Mouse (Mus musculus): ENCODE measurements around the gene Adgra3. TPM values are rescaled to one million over a fixed set of nuclear protein-coding genes. Genes with fewer than 3 reads are reported as not detected.

Gene Adgra3
- polyA plus RNA-seq, 1 experiment from 2014 or later: 1.7 TPM

- H3K4me1 ChIP-seq (ENCODE audit: control insufficient read depth, low read depth, low read length): peaks cover 7% of the 10 kb centered on the region
These were observed 32.7 kb downstream of the Adgra3 start for GRCm38 (mm10) chr5:50026148-50026547.

GRCm38 (mm10) chr5:50024097-50024496 is 34.7 kb downstream of the Adgra3 start:
- Histone ChIP-seq H3K9me3 (replicated peaks; ENCODE audit: control insufficient read depth, low read length) (no peaks in the 10 kb centered on the region), H3K4me2 (ENCODE audit: low read depth, low read length) (no peak overlapping the region), H3K4me1 (ENCODE audit: control insufficient read depth, low read depth, low read length) (peaks cover 7% of the 10 kb centered on the region), H3K36me3 (ENCODE audit: control insufficient read depth, insufficient read depth) (no peaks in the 10 kb centered on the region), H3K27ac (ENCODE audit: low read length) (no peak overlapping the region), H3K27me3 (ENCODE audit: control insufficient read depth, insufficient read depth, low read depth, low read length) (no peaks in the 10 kb centered on the region), H3K9ac (ENCODE audit: low read depth, low read length) (no peak overlapping the region), H3K4me3 (ENCODE audit: low read depth, low read length) (no peak overlapping the region)
- peak; percentile 75 for ATAC-seq (ENCODE audit: low read depth)
- WGBS (ENCODE audit: insufficient replicate concordance): 26% methylated on average over 6 of the region's 6 CpGs

More at GRCm38 (mm10) chr5:50026148-50026547, 32.7 kb downstream of the Adgra3 start:
- Histone ChIP-seq H3K27me3 (ENCODE audit: control insufficient read depth, insufficient read depth, low read depth, low read length) (no peaks in the 10 kb centered on the region), H3K36me3 (ENCODE audit: control insufficient read depth, insufficient read depth) (no peaks in the 10 kb centered on the region), H3K27ac (ENCODE audit: low read length) (no peak overlapping the region), H3K9me3 (replicated peaks; ENCODE audit: control insufficient read depth, low read length) (no peaks in the 10 kb centered on the region), H3K4me2 (ENCODE audit: low read depth, low read length) (no peak overlapping the region), H3K4me3 (ENCODE audit: low read depth, low read length) (no peak overlapping the region), H3K9ac (ENCODE audit: low read depth, low read length) (no peak overlapping the region)
- 29% methylated on average over 3 of the region's 3 CpGs for WGBS (ENCODE audit: insufficient replicate concordance)
- ATAC-seq (ENCODE audit: low read depth): no peak

- H3K36me3 ChIP-seq (ENCODE audit: control insufficient read depth, insufficient read depth): no peaks in the 10 kb centered on the region
- no peak overlapping the region for H3K4me3 ChIP-seq (ENCODE audit: low read depth, low read length)
- H3K4me1 ChIP-seq (ENCODE audit: control insufficient read depth, low read depth, low read length): peaks cover 4% of the 10 kb centered on the region; the same call in 1 of the 2 replicates
- no peak overlapping the region for H3K4me2 ChIP-seq (ENCODE audit: low read depth, low read length)
- no peak overlapping the region for H3K9ac ChIP-seq (ENCODE audit: low read depth, low read length)
- H3K27me3 ChIP-seq (ENCODE audit: control insufficient read depth, insufficient read depth, low read depth, low read length): no peaks in the 10 kb centered on the region
- no peak overlapping the region for H3K27ac ChIP-seq (ENCODE audit: low read length)
- no peak for ATAC-seq (ENCODE audit: low read depth)
- H3K9me3 ChIP-seq (replicated peaks; ENCODE audit: control insufficient read depth, low read length): no peaks in the 10 kb centered on the region
- 60% methylated on average over 5 of the region's 5 CpGs for WGBS (ENCODE audit: insufficient replicate concordance)
These were observed 42.7 kb downstream of the Adgra3 start for GRCm38 (mm10) chr5:50015987-50016587.

- no peak overlapping the region for H3K4me3 ChIP-seq (ENCODE audit: low read depth, low read length)
- H3K4me2 ChIP-seq (ENCODE audit: low read depth, low read length): no peak overlapping the region
- no peaks in the 10 kb centered on the region for H3K27me3 ChIP-seq (ENCODE audit: control insufficient read depth, insufficient read depth, low read depth, low read length)
- H3K36me3 ChIP-seq (ENCODE audit: control insufficient read depth, insufficient read depth): no peaks in the 10 kb centered on the region
- H3K9ac ChIP-seq (ENCODE audit: low read depth, low read length): no peak overlapping the region
- peaks cover 4% of the 10 kb centered on the region; the same call in 1 of the 2 replicates for H3K4me1 ChIP-seq (ENCODE audit: control insufficient read depth, low read depth, low read length)
- no peak overlapping the region for H3K27ac ChIP-seq (ENCODE audit: low read length)
- 31% methylated on average over 5 of the region's 5 CpGs for WGBS (ENCODE audit: insufficient replicate concordance)
- H3K9me3 ChIP-seq (replicated peaks; ENCODE audit: control insufficient read depth, low read length): no peaks in the 10 kb centered on the region
- peak; percentile 47; the same call in 1 of the 2 replicates for ATAC-seq (ENCODE audit: low read depth)
These were observed 43.6 kb downstream of the Adgra3 start for GRCm38 (mm10) chr5:50015147-50015697.

GRCm38 (mm10) chr5:50014658-50015057 is 44.1 kb downstream of the Adgra3 start:
- Histone ChIP-seq H3K4me2 (ENCODE audit: low read depth, low read length) (0 out of 2 replicates have a peak overlapping the region, but pooled peaks have one; percentile 24), H3K27ac (ENCODE audit: low read length) (no peak overlapping the region), H3K36me3 (ENCODE audit: control insufficient read depth, insufficient read depth) (no peaks in the 10 kb centered on the region), H3K9me3 (replicated peaks; ENCODE audit: control insufficient read depth, low read length) (no peaks in the 10 kb centered on the region), H3K27me3 (ENCODE audit: control insufficient read depth, insufficient read depth, low read depth, low read length) (no peaks in the 10 kb centered on the region), H3K4me3 (ENCODE audit: low read depth, low read length) (no peak overlapping the region), H3K4me1 (ENCODE audit: control insufficient read depth, low read depth, low read length) (peaks cover 4% of the 10 kb centered on the region; the same call in 1 of the 2 replicates), H3K9ac (ENCODE audit: low read depth, low read length) (no peak overlapping the region)
- WGBS (ENCODE audit: insufficient replicate concordance): 27% methylated on average over 7 of the region's 7 CpGs
- 0 out of 2 replicates have a peak, but pooled peaks have one; percentile 41 for ATAC-seq (ENCODE audit: low read depth)

- Histone ChIP-seq H3K4me3 (ENCODE audit: low read depth, low read length) (no peak overlapping the region), H3K36me3 (ENCODE audit: control insufficient read depth, insufficient read depth) (no peaks in the 10 kb centered on the region), H3K27me3 (ENCODE audit: control insufficient read depth, insufficient read depth, low read depth, low read length) (no peaks in the 10 kb centered on the region), H3K4me2 (ENCODE audit: low read depth, low read length) (no peak overlapping the region), H3K27ac (ENCODE audit: low read length) (no peak overlapping the region), H3K9me3 (replicated peaks; ENCODE audit: control insufficient read depth, low read length) (no peaks in the 10 kb centered on the region), H3K9ac (ENCODE audit: low read depth, low read length) (peak overlapping the region; percentile 16; the same call in 1 of the 2 replicates), H3K4me1 (ENCODE audit: control insufficient read depth, low read depth, low read length) (peaks cover 4% of the 10 kb centered on the region; the same call in 1 of the 2 replicates)
- 49% methylated on average over 4 of the region's 4 CpGs for WGBS (ENCODE audit: insufficient replicate concordance)
- no peak for ATAC-seq (ENCODE audit: low read depth)
These were observed 44.8 kb downstream of the Adgra3 start for GRCm38 (mm10) chr5:50013965-50014364.

- no peak for ATAC-seq (ENCODE audit: low read depth)
- no peak overlapping the region for H3K4me3 ChIP-seq (ENCODE audit: low read depth, low read length)
- WGBS (ENCODE audit: insufficient replicate concordance): 62% methylated on average over 4 of the region's 4 CpGs
- no peak overlapping the region for H3K4me2 ChIP-seq (ENCODE audit: low read depth, low read length)
- H3K4me1 ChIP-seq (ENCODE audit: control insufficient read depth, low read depth, low read length): no peaks in the 10 kb centered on the region
- no peak overlapping the region for H3K9ac ChIP-seq (ENCODE audit: low read depth, low read length)
- H3K27me3 ChIP-seq (ENCODE audit: control insufficient read depth, insufficient read depth, low read depth, low read length): no peaks in the 10 kb centered on the region
- no peak overlapping the region for H3K27ac ChIP-seq (ENCODE audit: low read length)
- no peaks in the 10 kb centered on the region for H3K9me3 ChIP-seq (replicated peaks; ENCODE audit: control insufficient read depth, low read length)
- H3K36me3 ChIP-seq (ENCODE audit: control insufficient read depth, insufficient read depth): no peaks in the 10 kb centered on the region
These were observed 50.0 kb downstream of the Adgra3 start for GRCm38 (mm10) chr5:50008841-50009240.

GRCm38 (mm10) chr5:50006915-50007658 is 51.7 kb downstream of the Adgra3 start:
- Histone ChIP-seq H3K27ac (ENCODE audit: low read length) (no peak overlapping the region), H3K4me2 (ENCODE audit: low read depth, low read length) (no peak overlapping the region), H3K9ac (ENCODE audit: low read depth, low read length) (no peak overlapping the region), H3K27me3 (ENCODE audit: control insufficient read depth, insufficient read depth, low read depth, low read length) (no peaks in the 10 kb centered on the region), H3K36me3 (ENCODE audit: control insufficient read depth, insufficient read depth) (no peaks in the 10 kb centered on the region), H3K4me1 (ENCODE audit: control insufficient read depth, low read depth, low read length) (no peaks in the 10 kb centered on the region), H3K9me3 (replicated peaks; ENCODE audit: control insufficient read depth, low read length) (no peaks in the 10 kb centered on the region), H3K4me3 (ENCODE audit: low read depth, low read length) (no peak overlapping the region)
- no peak for ATAC-seq (ENCODE audit: low read depth)
- 81% methylated on average over 9 of the region's 9 CpGs for WGBS (ENCODE audit: insufficient replicate concordance)

- WGBS (ENCODE audit: insufficient replicate concordance): 62% methylated on average over 6 of the region's 6 CpGs
- no peaks in the 10 kb centered on the region for H3K27me3 ChIP-seq (ENCODE audit: control insufficient read depth, insufficient read depth, low read depth, low read length)
- ATAC-seq (ENCODE audit: low read depth): no peak
These were observed 56.5 kb downstream of the Adgra3 start for GRCm38 (mm10) chr5:50002269-50002668.

More at GRCm38 (mm10) chr5:50002269-50002668, 56.5 kb downstream of the Adgra3 start:
- Histone ChIP-seq H3K27ac (ENCODE audit: low read length) (no peak overlapping the region), H3K9me3 (replicated peaks; ENCODE audit: control insufficient read depth, low read length) (no peaks in the 10 kb centered on the region), H3K36me3 (ENCODE audit: control insufficient read depth, insufficient read depth) (no peaks in the 10 kb centered on the region), H3K4me3 (ENCODE audit: low read depth, low read length) (no peak overlapping the region), H3K4me2 (ENCODE audit: low read depth, low read length) (no peak overlapping the region), H3K4me1 (ENCODE audit: control insufficient read depth, low read depth, low read length) (no peaks in the 10 kb centered on the region), H3K9ac (ENCODE audit: low read depth, low read length) (no peak overlapping the region)

Data from liver, embryonic 16.5 days (tissue).